Mouse (Mus musculus): ENCODE measurements around the gene Sstr2.

- no peak for TF ChIP-seq TAL1 (IDR thresholded peaks at IDR 0.05; ENCODE audit: low read length)
- no peak for TF ChIP-seq GATA1 (IDR thresholded peaks at IDR 0.05; ENCODE audit: low read length)
These were observed 24.0 kb upstream of the Sstr2 start for GRCm38 (mm10) chr11:113595144-113595543.

Data from erythroblast, embryonic 14.5 days (primary cell).